Mouse (Mus musculus): ENCODE data around the gene Tnfsf12.

The Tnfsf12 gene

DNA sequence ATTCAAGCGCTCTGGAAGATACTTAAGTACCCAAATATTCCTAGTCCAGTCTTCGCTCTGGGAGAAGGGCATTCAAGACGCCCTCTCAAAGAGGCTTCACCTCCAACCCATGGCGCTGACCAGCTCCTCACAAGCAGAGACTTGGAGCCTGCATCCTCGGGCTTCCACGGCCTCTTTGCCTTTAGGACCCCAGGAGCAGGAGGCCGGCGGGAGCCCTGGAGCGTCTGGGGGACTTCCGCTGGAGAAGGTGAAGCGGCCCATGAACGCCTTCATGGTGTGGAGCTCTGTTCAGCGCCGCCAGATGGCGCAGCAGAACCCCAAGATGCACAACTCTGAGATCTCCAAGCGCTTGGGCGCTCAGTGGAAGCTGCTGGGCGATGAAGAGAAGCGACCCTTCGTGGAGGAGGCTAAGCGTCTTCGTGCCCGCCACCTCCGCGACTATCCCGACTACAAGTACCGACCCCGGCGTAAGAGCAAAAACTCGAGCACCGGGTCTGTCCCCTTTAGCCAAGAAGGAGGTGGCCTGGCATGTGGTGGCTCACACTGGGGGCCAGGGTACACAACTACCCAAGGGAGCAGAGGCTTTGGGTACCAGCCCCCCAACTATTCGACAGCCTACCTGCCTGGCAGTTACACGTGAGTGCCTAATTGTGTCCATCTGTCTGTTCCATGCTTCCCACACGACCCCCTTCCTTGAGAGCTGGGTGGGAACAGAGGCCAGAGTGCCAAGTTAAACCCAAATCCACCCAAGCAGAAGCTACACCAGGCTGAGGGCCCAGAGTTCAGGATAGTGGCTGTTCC is 40.2 kb downstream of the Tnfsf12 start, which contains the start of gene Sox15:
Sox15 (plus strand) TSS at position 51 of the 801 bp plus-strand sequence.
- DNase-seq (ENCODE audit: low read depth, low spot score) = no peak

DNA sequence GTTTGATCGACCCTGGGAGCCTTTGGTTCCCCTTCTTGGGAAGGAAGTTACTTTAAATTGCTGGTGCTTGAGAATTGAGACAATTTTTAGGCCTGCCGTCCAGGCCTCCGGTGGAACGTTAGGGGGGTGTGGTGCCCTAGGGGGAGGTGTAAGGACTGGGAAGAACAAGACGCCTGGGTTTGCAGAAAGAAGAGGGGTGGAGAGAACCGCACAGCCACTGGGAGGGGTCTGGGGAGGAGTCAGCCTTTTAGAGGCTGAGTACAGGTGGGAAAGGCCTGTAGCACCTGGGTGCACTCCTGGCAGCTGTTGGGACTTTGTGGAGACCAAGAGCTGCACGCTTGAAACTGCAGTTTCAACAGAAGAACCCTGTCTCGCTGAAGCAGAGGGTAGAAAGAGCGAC is 40.9 kb downstream of the Tnfsf12 start:
- no peak for DNase-seq (ENCODE audit: low read depth, low spot score)

DNA sequence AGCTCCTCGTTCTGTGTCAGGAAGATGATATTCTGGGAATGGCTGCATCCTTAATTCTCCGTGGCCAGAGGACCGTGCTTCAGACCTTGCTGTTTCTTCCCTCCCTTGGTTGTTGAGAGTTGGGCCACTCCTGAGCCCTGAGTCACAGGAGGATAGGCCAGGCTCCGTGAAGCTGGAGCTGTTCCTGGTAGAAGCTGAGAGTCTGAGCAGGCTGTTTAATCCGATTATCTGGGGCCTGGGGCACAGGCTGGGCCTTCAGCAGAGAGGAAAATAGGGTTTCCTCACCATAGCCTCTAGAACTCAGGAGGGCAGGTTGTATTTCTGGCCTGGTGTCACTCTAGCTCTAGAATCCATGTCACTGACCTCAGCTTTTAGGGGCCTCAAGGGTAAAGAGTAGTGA is 42.2 kb downstream of the Tnfsf12 start:
- no peak for DNase-seq (ENCODE audit: low read depth, low spot score)

DNA sequence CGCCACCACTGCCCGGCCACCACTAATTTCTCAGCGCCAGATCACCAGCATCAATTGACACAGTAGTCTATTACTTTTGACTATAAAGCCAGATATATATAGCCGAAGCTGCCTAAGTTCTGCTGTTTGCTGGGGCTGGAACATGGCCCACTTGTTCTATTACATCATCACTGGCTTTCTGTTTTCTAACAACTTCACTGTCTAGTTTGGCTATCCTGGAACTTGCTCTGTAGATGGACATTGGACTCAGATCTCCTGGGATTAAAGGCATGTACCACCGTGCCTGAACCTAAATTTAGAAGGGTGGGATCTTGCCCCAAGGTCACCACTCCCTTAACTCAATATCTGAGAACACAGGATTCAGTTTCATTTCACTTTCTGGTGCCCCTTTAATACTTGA is 49.8 kb downstream of the Tnfsf12 start:
- DNase-seq (ENCODE audit: low read depth, low spot score) = no peak
